Mouse (Mus musculus) midbrain, embryonic 11.5 days (tissue): ENCODE measurements around the gene Tex2. TPM values are rescaled to one million over a fixed set of nuclear protein-coding genes. Genes with fewer than 3 reads are reported as not detected.
"Not testable (repeated sequence)": the region's sequence is repeated elsewhere in the genome, so short reads cannot be mapped to it uniquely, and the experiment has no call there.

Experiments
- ATAC-seq: fragments of 200-750 bp; cut with Nextera tagmentation; 2 replicates; pipeline ENCODE4 v1.8.0; 2017; ENCODE audit warnings: moderate TSS enrichment, moderate library complexity; ENCODE audit not compliant: low FRiP score
- DNase-seq: peaks from one replicate; pipeline ENCODE4 v3.0.0; 2015; ENCODE audit warnings: low spot score; ENCODE audit errors: missing footprints
- H3K27ac ChIP-seq: fragments of 300-500 bp; sonication (generic); 2 replicates; pipeline ENCODE4 v1.5.1; 2014; ENCODE audit warnings: low read depth, low read length
- H3K27me3 ChIP-seq: fragments of 300-500 bp; sonication (generic); 2 replicates; pipeline ENCODE4 v1.6.1; 2014; ENCODE audit warnings: mild to moderate bottlenecking, low read length, moderate library complexity, mixed read lengths; ENCODE audit not compliant: control insufficient read depth, insufficient read depth
- H3K36me3 ChIP-seq: fragments of 300-500 bp; sonication (generic); 2 replicates; pipeline ENCODE4 v1.6.1; 2014; ENCODE audit warnings: mild to moderate bottlenecking, low read length, moderate library complexity, mixed read lengths; ENCODE audit not compliant: control insufficient read depth, insufficient read depth
- H3K4me1 ChIP-seq: fragments of 300-500 bp; sonication (generic); 2 replicates; pipeline ENCODE4 v1.6.1; 2014; ENCODE audit warnings: low read length; ENCODE audit not compliant: control insufficient read depth, insufficient read depth
- H3K4me2 ChIP-seq: fragments of 300-500 bp; sonication (generic); 2 replicates; pipeline ENCODE4 v1.6.1; 2014; ENCODE audit warnings: mild to moderate bottlenecking, moderate library complexity
- H3K4me3 ChIP-seq: fragments of 300-500 bp; sonication (generic); 2 replicates; pipeline ENCODE4 v1.5.1; 2014; ENCODE audit warnings: low read depth, low read length
- H3K9ac ChIP-seq: fragments of 300-500 bp; sonication (generic); 2 replicates; pipeline ENCODE4 v1.6.1; 2014; ENCODE audit warnings: low read length
- H3K9me3 ChIP-seq: fragments of 300-500 bp; sonication (generic); 2 replicates; pipeline ENCODE4 v1.6.1; 2016; ENCODE audit warnings: low read length; ENCODE audit not compliant: control insufficient read depth
- WGBS: fragments of 180-500 bp; shearing (Covaris S2); extraction: QIAGEN DNeasy Blood & Tissue Kit; methylation state at CpG from one replicate; pipeline ENCODE4 v1.1.7; 2014; 5-methylcytosine and 5-hydroxymethylcytosine counted together
- polyA plus RNA-seq: library from polyadenylated mRNA; unstranded; fragments of >200 nt; fragmentation: Nextera tagmentation; extraction: Ambion mirVana; gene quantifications from 2 replicates; pipeline ENCODE4 v1.2.1, GENCODE M21; 2014

Tex2 gene
- polyA plus RNA-seq, 1 experiment from 2014 or later = 9.9 TPM

- not testable (repeated sequence) for ATAC-seq, H3K9me3 ChIP-seq, DNase-seq, H3K36me3 ChIP-seq, H3K4me1 ChIP-seq, H3K4me3 ChIP-seq, H3K27me3 ChIP-seq, H3K4me2 ChIP-seq, H3K27ac ChIP-seq, H3K9ac ChIP-seq
- 94% methylated on average over 10 of the region's 10 CpGs for WGBS
Measured at GRCm38 (mm10) chr11:106577624-106578355, 35.4 kb downstream of the Tex2 start.

GRCm38 (mm10) chr11:106574456-106574855 lies 38.8 kb downstream of the Tex2 start:
- no peaks in the 10 kb centered on the region for H3K4me1 ChIP-seq
- H3K9me3 ChIP-seq = no peaks in the 10 kb centered on the region
- no peaks in the 10 kb centered on the region for H3K36me3 ChIP-seq
- H3K4me2 ChIP-seq = no peak overlapping the region
- no peak overlapping the region for H3K9ac ChIP-seq
- no peaks in the 10 kb centered on the region for H3K27me3 ChIP-seq
- ATAC-seq (no peak), DNase-seq (peak; percentile 12)
- WGBS = 83% methylated on average over 9 of the region's 9 CpGs
- no peak overlapping the region for H3K4me3 ChIP-seq
- H3K27ac ChIP-seq = no peak overlapping the region

DNA sequence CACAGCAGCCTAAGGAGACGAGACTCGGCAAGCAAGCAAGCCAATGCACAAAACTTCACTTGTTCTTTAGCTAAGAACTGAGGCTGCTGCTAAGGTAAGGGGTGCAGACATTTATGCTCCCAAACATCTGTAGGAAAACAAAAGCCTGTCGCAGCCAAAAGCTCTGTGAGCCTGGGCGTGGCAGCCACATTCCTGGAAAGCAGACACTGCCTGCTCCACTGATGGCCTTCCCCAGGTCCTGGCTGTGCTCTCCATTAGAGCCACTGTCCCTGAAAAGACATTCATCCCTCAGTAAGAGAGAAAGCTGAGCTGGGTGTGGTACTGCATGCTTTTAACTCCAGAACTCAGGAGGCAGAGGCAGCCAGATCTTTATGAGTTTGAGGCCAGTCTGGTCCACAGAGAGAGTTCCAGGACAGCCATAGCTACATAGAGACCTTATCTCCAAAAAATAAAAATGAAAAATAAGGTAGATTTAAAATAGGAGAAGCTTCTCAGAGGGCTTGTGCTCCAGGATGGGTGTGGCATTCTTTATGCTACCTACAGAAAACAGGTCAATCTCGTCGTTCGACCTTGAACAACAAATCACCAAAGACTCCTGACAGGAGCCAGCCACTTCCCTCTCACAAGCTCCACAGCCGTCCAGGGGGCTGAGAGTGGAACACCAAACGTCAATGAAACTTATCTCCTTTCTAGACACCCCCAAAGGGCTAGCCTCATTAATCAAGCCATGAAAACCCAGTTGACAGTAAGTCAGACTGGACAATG lies 39.6 kb downstream of the Tex2 start:
- Histone ChIP-seq H3K27ac (no peak overlapping the region), H3K4me2 (no peak overlapping the region), H3K36me3 (no peaks in the 10 kb centered on the region), H3K9me3 (no peaks in the 10 kb centered on the region), H3K9ac (no peak overlapping the region), H3K4me3 (no peak overlapping the region), H3K27me3 (no peaks in the 10 kb centered on the region), H3K4me1 (no peaks in the 10 kb centered on the region)
- WGBS = 70% methylated on average over 9 of the region's 9 CpGs
- no peak for ATAC-seq
- peak; percentile 82 for DNase-seq

- ATAC-seq = no peak
- no peaks in the 10 kb centered on the region for H3K4me1 ChIP-seq
- H3K27ac ChIP-seq = no peak overlapping the region
Measured at GRCm38 (mm10) chr11:106572958-106573357, 40.3 kb downstream of the Tex2 start.

GRCm38 (mm10) chr11:106572020-106572782 lies 41.0 kb downstream of the Tex2 start:
- Histone ChIP-seq H3K36me3 (no peaks in the 10 kb centered on the region), H3K9ac (no peak overlapping the region), H3K4me1 (no peaks in the 10 kb centered on the region), H3K9me3 (no peaks in the 10 kb centered on the region), H3K4me3 (no peak overlapping the region), H3K27me3 (no peaks in the 10 kb centered on the region), H3K4me2 (no peak overlapping the region), H3K27ac (no peak overlapping the region)
- peak; percentile 75 for DNase-seq
- ATAC-seq = no peak
- 74% methylated on average over 15 of the region's 15 CpGs for WGBS

More at GRCm38 (mm10) chr11:106572958-106573357, 40.3 kb downstream of the Tex2 start:
- no peak overlapping the region for H3K4me2 ChIP-seq
- whole genome bisulfite sequencing = 79% methylated on average over 9 of the region's 9 CpGs
- no peaks in the 10 kb centered on the region for H3K36me3 ChIP-seq
- no peak for DNase-seq
- no peak overlapping the region for H3K9ac ChIP-seq
- H3K9me3 ChIP-seq = no peaks in the 10 kb centered on the region
- H3K4me3 ChIP-seq = no peak overlapping the region
- H3K27me3 ChIP-seq = no peaks in the 10 kb centered on the region

GRCm38 (mm10) chr11:106571026-106571983 lies 41.9 kb downstream of the Tex2 start:
- H3K27ac ChIP-seq = no peak overlapping the region
- WGBS = 69% methylated on average over 11 of the region's 11 CpGs
- DNase-seq (peak; percentile 74), ATAC-seq (no peak)
- H3K27me3 ChIP-seq = no peaks in the 10 kb centered on the region
- H3K4me2 ChIP-seq = no peak overlapping the region
- no peak overlapping the region for H3K9ac ChIP-seq
- H3K9me3 ChIP-seq = no peaks in the 10 kb centered on the region
- H3K4me3 ChIP-seq = no peak overlapping the region
- no peaks in the 10 kb centered on the region for H3K4me1 ChIP-seq
- no peaks in the 10 kb centered on the region for H3K36me3 ChIP-seq

- Histone ChIP-seq H3K36me3 (no peaks in the 10 kb centered on the region), H3K4me2 (no peak overlapping the region), H3K27ac (no peak overlapping the region), H3K4me3 (no peak overlapping the region), H3K27me3 (no peaks in the 10 kb centered on the region), H3K9me3 (no peaks in the 10 kb centered on the region), H3K4me1 (no peaks in the 10 kb centered on the region), H3K9ac (no peak overlapping the region)
- peak; percentile 75 for DNase-seq
- 76% methylated on average over 14 of the region's 14 CpGs for WGBS
- ATAC-seq = no peak
Measured at GRCm38 (mm10) chr11:106568329-106568960, 44.8 kb downstream of the Tex2 start.
